Mouse (Mus musculus): ENCODE results near the gene Egr2.

DNA sequence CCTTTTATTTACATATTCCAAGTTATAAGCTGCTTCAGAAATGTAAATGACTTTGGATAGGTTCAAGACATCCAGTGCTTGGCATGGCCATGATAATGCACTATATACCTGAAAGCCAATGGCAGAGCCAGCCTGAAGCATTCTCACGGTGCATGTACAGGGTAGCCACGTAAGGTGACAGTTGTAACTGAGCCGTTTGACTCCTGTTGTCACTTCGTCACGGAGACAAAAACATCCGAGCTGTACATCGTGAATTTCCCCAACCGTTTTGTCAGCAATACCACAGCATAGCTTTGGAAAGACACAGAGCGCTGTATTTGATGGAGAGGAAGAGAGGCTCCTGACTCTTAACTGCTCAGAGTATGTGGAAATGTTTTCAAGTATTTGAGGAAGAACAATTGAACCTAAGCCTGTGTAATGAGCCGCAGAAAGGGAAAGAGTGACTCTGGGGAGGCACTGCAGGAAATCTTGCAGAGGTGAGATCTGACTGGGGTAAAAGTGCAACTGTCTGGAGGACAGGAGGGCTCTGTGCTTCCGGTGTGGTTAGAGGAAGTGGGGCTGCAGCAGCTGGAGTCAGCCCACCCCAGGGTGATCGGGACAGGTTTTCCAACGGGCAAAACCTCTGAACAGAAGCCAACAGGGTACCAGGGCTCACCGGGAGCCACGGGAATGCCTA lies 31.8 kb upstream of the Egr2 start:
- TF ChIP-seq CTCF (IDR thresholded peaks at IDR 0.05; ENCODE audit: control insufficient read depth, insufficient read depth, insufficient read length) (no peak), MAX (IDR thresholded peaks at IDR 0.05) (no peak), CEBPB (IDR thresholded peaks at IDR 0.05; ENCODE audit: low read depth) (no peak), USF1 (IDR thresholded peaks at IDR 0.05; ENCODE audit: low read depth) (no peak), MYOD1 (IDR thresholded peaks at IDR 0.05; ENCODE audit: control insufficient read depth, insufficient read length, low read depth) (no peak)
